Mouse (Mus musculus): ENCODE data around the gene Pga5.

- TF ChIP-seq CTCF (IDR thresholded peaks at IDR 0.05; ENCODE audit: extremely low read depth, insufficient read depth, insufficient read length, insufficient replicate concordance) = no peak
- no peak for TF ChIP-seq POLR2A (IDR thresholded peaks at IDR 0.05; ENCODE audit: low read depth, low read length)
Observed at GRCm38 (mm10) chr19:10665093-10665492, 12.8 kb downstream of the Pga5 start.

All from spleen, adult 2 months (tissue).